Mouse (Mus musculus): ENCODE measurements around the gene Bbs10. TPM values are rescaled to one million over a fixed set of nuclear protein-coding genes. Genes with fewer than 3 reads are reported as not detected.

The Bbs10 gene
- 4.6 and 5.0 TPM in 2 replicates for polyA plus RNA-seq (2014; fragmentation: Nextera tagmentation; extraction: Ambion mirVana)

DNA sequence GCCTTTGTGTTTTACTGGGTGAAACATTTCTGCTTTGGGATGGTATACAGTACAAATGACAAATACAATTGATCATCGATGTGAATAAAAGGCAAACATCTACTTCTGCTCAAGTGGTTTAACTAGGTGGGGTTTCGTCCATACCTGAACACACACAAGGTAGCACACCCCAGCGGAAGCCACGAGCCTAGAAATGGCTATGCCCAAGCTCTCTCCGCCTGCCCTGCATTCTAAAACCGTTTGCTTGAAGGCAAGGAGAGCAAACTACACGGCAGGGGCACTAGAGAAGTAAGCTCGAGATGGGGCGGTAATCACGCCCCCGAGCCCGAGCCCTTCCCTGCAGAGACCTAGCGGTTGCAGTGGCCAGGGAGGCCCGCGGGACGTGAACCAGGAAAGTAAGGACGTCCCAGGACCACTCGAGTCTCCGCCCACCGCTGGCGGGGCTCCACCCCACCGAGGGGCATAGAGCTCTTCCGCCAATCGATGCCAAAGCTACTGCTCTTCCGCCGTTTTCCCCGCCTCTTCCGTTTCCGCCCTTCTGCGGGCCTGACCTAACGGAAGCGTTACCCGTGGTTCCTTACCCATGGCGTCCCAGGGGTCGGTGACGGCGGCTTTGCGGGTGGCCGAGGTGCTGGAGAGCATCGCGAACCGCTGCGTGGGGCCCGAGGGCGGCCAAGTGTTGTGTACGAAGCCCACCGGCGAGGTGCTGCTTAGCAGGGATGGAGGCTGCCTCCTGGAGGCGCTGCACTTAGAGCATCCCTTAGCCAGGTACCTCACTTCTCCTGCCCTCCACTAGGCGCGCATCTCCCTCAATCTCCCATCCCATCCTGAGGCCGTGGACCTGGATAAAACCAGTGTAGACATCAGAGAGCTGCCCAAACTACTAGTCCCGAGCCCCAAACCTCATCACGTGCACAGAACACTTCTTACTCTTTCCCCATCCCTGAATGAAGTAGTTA, at the start of gene Bbs10:
TSS of gene Bbs10 (plus strand) at position 540 of the 959 bp plus-strand sequence.
- under 1% methylated on average over 50 of the region's 54 CpGs for WGBS
- peak; percentile 98 for ATAC-seq (ENCODE audit: insufficient number of reproducible peaks, insufficient read depth, low FRiP score, low read depth)

DNA sequence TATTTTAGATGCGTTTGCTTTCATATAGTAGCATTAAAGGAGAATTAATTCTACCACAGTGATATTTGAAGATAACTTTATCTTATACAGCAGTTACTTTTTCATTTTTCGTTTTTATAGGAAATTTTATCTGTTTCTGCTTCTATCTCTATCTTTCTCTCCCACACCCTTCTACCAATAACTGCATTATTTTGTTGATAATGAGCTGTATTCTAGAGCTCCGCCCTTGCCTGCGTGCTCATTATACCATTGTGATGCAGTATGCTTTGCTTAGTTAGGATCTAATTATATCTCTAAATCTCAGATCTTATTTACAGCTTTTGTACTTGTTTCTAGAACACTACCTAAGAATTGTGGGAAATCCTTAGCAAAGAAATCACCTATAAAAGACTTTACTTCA, 48.3 kb upstream of the Bbs10 start:
- WGBS = 86% methylated on average over 4 of the region's 4 CpGs

More for the DNA sequence above, at the start of gene Bbs10:
- Histone ChIP-seq H3K27me3 (ENCODE audit: control insufficient read depth, insufficient read depth, low read length) (no peaks in the 10 kb centered on the region), H3K9ac (ENCODE audit: low read length) (peak within 1 kb of the TSS; percentile 75), H3K36me3 (ENCODE audit: control insufficient read depth, insufficient read depth, low read length) (peaks cover 20% of the 10 kb centered on the region), H3K4me1 (ENCODE audit: control insufficient read depth in 2 of 2, insufficient read depth in 2 of 2, low read length in 2 of 2) (peaks cover 0 to 13% of the 10 kb centered on the region in 2 experiments; a peak in 2 of 4 replicates), H3K4me2 (ENCODE audit: low read length) (peak within 1 kb of the TSS; percentile 79), H3K9me3 (ENCODE audit: control insufficient read depth, low read length) (no peaks in the 10 kb centered on the region), H3K4me3 (ENCODE audit: control insufficient read depth in 1 of 2, insufficient read depth in 1 of 2, low read depth in 1 of 2, low read length in 2 of 2) (peak within 1 kb of the TSS; percentile 64 to 75), H3K27ac (replicated peaks in 1 of 2; ENCODE audit: control insufficient read depth in 1 of 2, insufficient read depth in 1 of 2, low read depth in 2 of 2, low read length in 2 of 2) (peak within 1 kb of the TSS; percentile 68 to 79)

DNA sequence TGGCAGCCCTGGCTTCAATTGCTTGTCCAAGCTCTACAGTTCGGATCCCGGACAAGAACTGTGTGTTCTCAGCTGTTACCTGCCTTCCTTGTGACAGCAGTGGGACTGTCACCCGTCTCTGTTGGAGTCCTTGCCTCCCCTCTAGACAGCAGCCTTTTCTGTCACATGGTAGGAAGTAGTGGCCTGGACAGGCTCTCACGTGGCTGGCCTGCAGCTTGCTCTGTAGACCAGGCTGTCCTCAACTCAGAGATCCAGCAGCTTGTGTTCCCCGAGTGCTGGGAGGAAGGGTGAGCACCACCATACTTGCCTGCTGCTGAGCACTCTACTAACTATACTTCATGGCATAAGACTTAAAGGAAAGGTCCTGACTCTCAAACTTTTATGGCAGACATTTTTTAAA, 46.8 kb upstream of the Bbs10 start:
- H3K36me3 ChIP-seq (ENCODE audit: control insufficient read depth, insufficient read depth, low read length) = peaks cover 11% of the 10 kb centered on the region
- H3K27me3 ChIP-seq (ENCODE audit: control insufficient read depth, insufficient read depth, low read length) = no peaks in the 10 kb centered on the region
- H3K27ac ChIP-seq (replicated peaks in 1 of 2; ENCODE audit: control insufficient read depth in 1 of 2, insufficient read depth in 1 of 2, low read depth in 2 of 2, low read length in 2 of 2) = no peak overlapping the region
- H3K9ac ChIP-seq (ENCODE audit: low read length) = no peak overlapping the region
- H3K4me1 ChIP-seq (ENCODE audit: control insufficient read depth in 2 of 2, insufficient read depth in 2 of 2, low read length in 2 of 2) = peaks cover 0 to 16% of the 10 kb centered on the region in 2 experiments; a peak in 2 of 4 replicates
- no peak overlapping the region for H3K4me2 ChIP-seq (ENCODE audit: low read length)
- no peaks in the 10 kb centered on the region for H3K9me3 ChIP-seq (ENCODE audit: control insufficient read depth, low read length)
- H3K4me3 ChIP-seq (ENCODE audit: control insufficient read depth in 1 of 2, insufficient read depth in 1 of 2, low read depth in 1 of 2, low read length in 2 of 2) = no peak overlapping the region
- 50% methylated on average over 5 of the region's 5 CpGs for WGBS
- ATAC-seq (ENCODE audit: insufficient number of reproducible peaks, insufficient read depth, low FRiP score, low read depth) = no peak

More for the DNA sequence above, 48.3 kb upstream of the Bbs10 start:
- no peak overlapping the region for H3K4me2 ChIP-seq (ENCODE audit: low read length)
- H3K27me3 ChIP-seq (ENCODE audit: control insufficient read depth, insufficient read depth, low read length) = no peaks in the 10 kb centered on the region
- H3K9me3 ChIP-seq (ENCODE audit: control insufficient read depth, low read length) = no peaks in the 10 kb centered on the region
- no peak for ATAC-seq (ENCODE audit: insufficient number of reproducible peaks, insufficient read depth, low FRiP score, low read depth)
- H3K9ac ChIP-seq (ENCODE audit: low read length) = no peak overlapping the region
- no peaks in the 10 kb centered on the region; the same call in none of the 2 replicates for H3K36me3 ChIP-seq (ENCODE audit: control insufficient read depth, insufficient read depth, low read length)
- H3K4me3 ChIP-seq (ENCODE audit: control insufficient read depth in 1 of 2, insufficient read depth in 1 of 2, low read depth in 1 of 2, low read length in 2 of 2) = no peak overlapping the region
- H3K4me1 ChIP-seq (ENCODE audit: control insufficient read depth in 2 of 2, insufficient read depth in 2 of 2, low read length in 2 of 2) = peaks cover 0 to 16% of the 10 kb centered on the region in 2 experiments; a peak in 2 of 4 replicates
- no peak overlapping the region for H3K27ac ChIP-seq (replicated peaks in 1 of 2; ENCODE audit: control insufficient read depth in 1 of 2, insufficient read depth in 1 of 2, low read depth in 2 of 2, low read length in 2 of 2)

DNA sequence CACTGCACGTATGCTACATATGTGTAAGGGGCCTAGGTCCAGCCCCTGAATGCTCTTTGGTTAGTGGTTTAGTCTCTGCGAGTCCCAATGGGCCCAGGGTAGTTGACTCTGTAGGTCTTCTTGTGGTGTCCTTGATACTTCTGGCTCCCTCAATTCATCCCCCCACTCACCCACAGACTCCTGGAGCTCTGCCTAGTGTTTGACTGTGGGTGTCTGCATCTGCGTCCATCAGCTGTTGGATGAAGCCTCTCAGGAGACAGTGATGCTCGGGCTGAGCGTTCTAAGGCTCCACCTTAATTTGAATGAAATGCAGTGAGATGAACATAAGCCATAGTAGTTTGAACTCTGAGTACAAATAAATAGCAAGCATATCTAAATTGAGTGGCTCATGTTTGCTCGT, 43.3 kb upstream of the Bbs10 start:
- H3K36me3 ChIP-seq (ENCODE audit: control insufficient read depth, insufficient read depth, low read length) = peaks cover 33% of the 10 kb centered on the region
- no peak for ATAC-seq (ENCODE audit: insufficient number of reproducible peaks, insufficient read depth, low FRiP score, low read depth)
- no peak overlapping the region for H3K27ac ChIP-seq (replicated peaks in 1 of 2; ENCODE audit: control insufficient read depth in 1 of 2, insufficient read depth in 1 of 2, low read depth in 2 of 2, low read length in 2 of 2)
- no peak overlapping the region for H3K9ac ChIP-seq (ENCODE audit: low read length)
- H3K27me3 ChIP-seq (ENCODE audit: control insufficient read depth, insufficient read depth, low read length) = no peaks in the 10 kb centered on the region
- H3K4me2 ChIP-seq (ENCODE audit: low read length) = no peak overlapping the region
- no peaks in the 10 kb centered on the region for H3K4me1 ChIP-seq (ENCODE audit: control insufficient read depth in 2 of 2, insufficient read depth in 2 of 2, low read length in 2 of 2)
- no peaks in the 10 kb centered on the region for H3K9me3 ChIP-seq (ENCODE audit: control insufficient read depth, low read length)
- H3K4me3 ChIP-seq (ENCODE audit: control insufficient read depth in 1 of 2, insufficient read depth in 1 of 2, low read depth in 1 of 2, low read length in 2 of 2) = no peak overlapping the region
- WGBS = 92% methylated on average over 6 of the region's 6 CpGs

DNA sequence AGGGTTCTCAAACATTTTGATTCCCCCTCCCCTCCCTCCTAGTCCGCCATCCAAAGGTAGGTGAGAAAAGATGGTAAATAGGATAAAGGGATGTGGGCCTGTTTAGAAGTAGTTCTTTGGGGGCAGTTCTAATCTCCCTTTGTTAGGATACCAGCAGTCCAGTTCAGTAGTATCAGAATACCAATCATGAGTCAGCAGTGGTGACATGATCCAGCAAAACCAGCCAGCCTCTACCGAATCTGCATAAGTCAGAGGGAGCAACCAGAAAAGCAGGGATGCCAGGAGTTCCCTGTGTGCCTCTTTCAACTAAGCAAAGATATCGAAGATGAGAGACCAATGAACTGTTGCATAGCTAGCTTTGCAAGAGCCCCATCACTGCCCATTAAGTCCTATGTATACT, 42.3 kb upstream of the Bbs10 start:
- no peak for ATAC-seq (ENCODE audit: insufficient number of reproducible peaks, insufficient read depth, low FRiP score, low read depth)
- Histone ChIP-seq H3K4me1 (ENCODE audit: control insufficient read depth in 2 of 2, insufficient read depth in 2 of 2, low read length in 2 of 2) (peaks cover 0 to 5% of the 10 kb centered on the region in 2 experiments; a peak in 1 of 4 replicates), H3K4me2 (ENCODE audit: low read length) (no peak overlapping the region), H3K9me3 (ENCODE audit: control insufficient read depth, low read length) (no peaks in the 10 kb centered on the region), H3K27ac (replicated peaks in 1 of 2; ENCODE audit: control insufficient read depth in 1 of 2, insufficient read depth in 1 of 2, low read depth in 2 of 2, low read length in 2 of 2) (no peak overlapping the region), H3K27me3 (ENCODE audit: control insufficient read depth, insufficient read depth, low read length) (no peaks in the 10 kb centered on the region), H3K4me3 (ENCODE audit: control insufficient read depth in 1 of 2, insufficient read depth in 1 of 2, low read depth in 1 of 2, low read length in 2 of 2) (no peak overlapping the region), H3K9ac (ENCODE audit: low read length) (no peak overlapping the region), H3K36me3 (ENCODE audit: control insufficient read depth, insufficient read depth, low read length) (peaks cover 33% of the 10 kb centered on the region)
- 88% methylated on average over 3 of the region's 3 CpGs for WGBS

DNA sequence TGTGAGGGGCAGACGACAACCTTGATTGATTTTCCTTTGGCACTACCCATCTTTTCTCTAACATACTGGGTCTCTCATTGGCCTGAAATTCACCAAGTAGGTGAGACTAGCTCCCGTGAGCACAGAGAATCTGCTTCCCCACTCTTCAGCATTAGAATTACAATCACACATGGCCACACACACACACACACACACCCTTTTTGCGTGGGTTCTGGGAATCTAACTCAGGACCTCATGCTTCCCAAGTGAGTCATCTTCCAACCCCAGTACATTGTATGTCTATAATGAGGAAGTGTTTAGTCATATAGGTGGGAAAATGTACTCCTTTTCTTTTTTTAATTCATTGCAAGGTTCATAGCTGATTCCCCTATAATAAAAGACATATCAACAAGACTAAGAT, 41.1 kb upstream of the Bbs10 start:
- ATAC-seq (ENCODE audit: insufficient number of reproducible peaks, insufficient read depth, low FRiP score, low read depth) = no peak
- 84% methylated on average over 3 of the region's 3 CpGs for WGBS
- Histone ChIP-seq H3K9me3 (ENCODE audit: control insufficient read depth, low read length) (no peaks in the 10 kb centered on the region), H3K27me3 (ENCODE audit: control insufficient read depth, insufficient read depth, low read length) (no peaks in the 10 kb centered on the region), H3K36me3 (ENCODE audit: control insufficient read depth, insufficient read depth, low read length) (peaks cover 33% of the 10 kb centered on the region), H3K4me1 (ENCODE audit: control insufficient read depth in 2 of 2, insufficient read depth in 2 of 2, low read length in 2 of 2) (peaks cover 0 to 11% of the 10 kb centered on the region in 2 experiments; a peak in 1 of 4 replicates), H3K9ac (ENCODE audit: low read length) (no peak overlapping the region), H3K27ac (replicated peaks in 1 of 2; ENCODE audit: control insufficient read depth in 1 of 2, insufficient read depth in 1 of 2, low read depth in 2 of 2, low read length in 2 of 2) (no peak overlapping the region), H3K4me2 (ENCODE audit: low read length) (no peak overlapping the region), H3K4me3 (ENCODE audit: control insufficient read depth in 1 of 2, insufficient read depth in 1 of 2, low read depth in 1 of 2, low read length in 2 of 2) (no peak overlapping the region)

DNA sequence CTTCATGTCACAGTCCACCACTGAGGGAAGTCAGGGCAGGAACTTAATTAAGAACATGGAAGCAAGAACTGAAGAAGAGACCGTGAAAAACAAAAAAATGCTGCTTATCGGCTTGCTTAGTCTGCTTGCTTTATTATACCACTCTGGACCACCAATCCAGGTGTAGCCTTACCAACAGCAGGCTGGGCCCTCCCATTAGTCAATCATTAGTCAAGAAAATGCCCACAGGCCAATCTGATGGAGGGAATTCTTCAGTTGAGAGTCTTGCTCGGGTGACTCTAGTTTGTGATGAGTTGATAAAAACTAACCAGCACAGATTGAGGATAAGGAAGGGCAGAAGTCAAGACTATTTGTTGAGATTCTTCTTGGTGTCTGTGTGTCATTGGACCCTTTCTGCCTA, 40.2 kb upstream of the Bbs10 start:
- H3K9ac ChIP-seq (ENCODE audit: low read length) = no peak overlapping the region
- ATAC-seq (ENCODE audit: insufficient number of reproducible peaks, insufficient read depth, low FRiP score, low read depth) = no peak
- no peaks in the 10 kb centered on the region for H3K27me3 ChIP-seq (ENCODE audit: control insufficient read depth, insufficient read depth, low read length)
- H3K36me3 ChIP-seq (ENCODE audit: control insufficient read depth, insufficient read depth, low read length) = peaks cover 33% of the 10 kb centered on the region
- H3K4me1 ChIP-seq (ENCODE audit: control insufficient read depth in 2 of 2, insufficient read depth in 2 of 2, low read length in 2 of 2) = peaks cover 0 to 11% of the 10 kb centered on the region in 2 experiments; a peak in 1 of 4 replicates
- H3K9me3 ChIP-seq (ENCODE audit: control insufficient read depth, low read length) = no peaks in the 10 kb centered on the region
- no peak overlapping the region for H3K27ac ChIP-seq (replicated peaks in 1 of 2; ENCODE audit: control insufficient read depth in 1 of 2, insufficient read depth in 1 of 2, low read depth in 2 of 2, low read length in 2 of 2)
- WGBS = 89% methylated on average over 3 of the region's 3 CpGs
- no peak overlapping the region for H3K4me2 ChIP-seq (ENCODE audit: low read length)
- H3K4me3 ChIP-seq (ENCODE audit: control insufficient read depth in 1 of 2, insufficient read depth in 1 of 2, low read depth in 1 of 2, low read length in 2 of 2) = no peak overlapping the region
